Mouse (Mus musculus) 3134 (cell line): ENCODE measurements around the gene Igsf3.

ENCODE experiments used
- DNase-seq: peaks from one replicate; pipeline ENCODE4 v3.0.0-alpha.2; 2011; ENCODE audit warnings: low spot score; ENCODE audit not compliant: insufficient read length; ENCODE audit errors: extremely low read depth

The Igsf3 gene

DNA sequence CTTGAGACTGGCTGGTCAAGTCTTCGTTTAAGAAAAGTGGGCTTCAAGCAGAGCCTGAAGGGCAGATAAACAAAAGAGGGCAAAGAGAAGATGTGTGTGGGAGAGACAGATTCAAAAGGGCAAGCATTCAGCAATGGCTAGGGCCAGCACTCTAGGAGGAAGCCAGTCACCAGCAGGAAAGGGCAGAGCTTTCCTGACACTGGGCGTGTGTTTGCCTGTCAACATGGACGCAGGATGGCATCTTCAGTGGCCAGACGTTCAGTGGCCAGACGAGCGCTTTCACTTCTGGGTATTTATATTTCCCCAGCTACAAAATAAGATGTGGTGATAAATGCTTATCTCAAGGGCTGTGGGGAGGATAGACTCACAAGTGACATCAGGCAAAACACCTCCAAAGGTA lies 123.0 kb downstream of the Igsf3 start:
- no peak for DNase-seq

DNA sequence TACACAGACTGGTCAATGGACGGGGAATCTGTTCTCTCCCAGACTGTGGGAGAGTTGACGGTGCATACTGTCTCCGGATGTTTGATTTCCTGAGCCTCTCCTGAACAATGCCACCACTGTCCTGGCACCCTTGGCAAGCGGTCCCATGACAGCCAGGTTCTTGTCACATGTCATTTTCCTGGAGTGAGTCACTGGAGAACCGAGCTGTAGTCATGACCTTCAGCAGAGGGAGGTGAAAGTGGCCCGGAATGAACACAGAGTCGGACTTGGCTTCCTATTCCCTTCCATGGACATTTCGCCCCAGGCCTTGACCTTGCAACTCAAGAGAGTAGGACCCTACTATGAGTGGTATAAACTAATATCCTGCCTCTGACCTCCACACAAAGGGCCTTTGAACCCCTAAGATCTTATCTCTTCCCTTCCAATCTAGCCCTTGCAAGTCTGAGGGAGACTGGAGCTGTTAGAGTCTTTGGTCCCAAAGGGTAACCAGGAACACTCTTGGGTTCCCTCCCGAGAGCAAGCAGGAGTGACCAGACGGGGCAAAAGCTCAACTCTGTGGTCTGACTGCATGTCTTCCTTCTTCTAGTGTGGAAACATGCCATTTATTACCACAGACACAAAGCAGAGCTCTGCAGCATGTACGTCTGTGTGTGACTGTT lies 123.6 kb downstream of the Igsf3 start:
- DNase-seq = peak; percentile 76

DNA sequence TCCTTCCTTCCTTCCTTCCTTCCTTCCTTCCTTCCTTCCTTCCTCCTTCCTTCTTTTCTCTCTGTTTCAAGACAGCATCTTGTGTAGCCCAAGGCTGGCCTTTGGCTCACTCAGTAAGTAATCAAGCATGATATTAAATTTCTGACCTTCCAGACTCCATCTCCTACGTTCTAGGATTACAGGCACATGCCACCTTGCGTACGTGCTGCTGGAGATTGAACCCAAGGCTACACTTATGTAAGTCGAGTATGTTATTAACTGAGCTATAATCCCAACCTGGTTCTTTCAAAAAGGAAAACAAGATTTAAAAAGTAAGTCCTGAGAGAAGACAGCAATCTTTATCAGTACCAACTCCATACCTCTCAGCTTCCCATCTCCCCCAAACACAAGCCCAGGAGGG lies 124.7 kb downstream of the Igsf3 start:
- DNase-seq = no peak

DNA sequence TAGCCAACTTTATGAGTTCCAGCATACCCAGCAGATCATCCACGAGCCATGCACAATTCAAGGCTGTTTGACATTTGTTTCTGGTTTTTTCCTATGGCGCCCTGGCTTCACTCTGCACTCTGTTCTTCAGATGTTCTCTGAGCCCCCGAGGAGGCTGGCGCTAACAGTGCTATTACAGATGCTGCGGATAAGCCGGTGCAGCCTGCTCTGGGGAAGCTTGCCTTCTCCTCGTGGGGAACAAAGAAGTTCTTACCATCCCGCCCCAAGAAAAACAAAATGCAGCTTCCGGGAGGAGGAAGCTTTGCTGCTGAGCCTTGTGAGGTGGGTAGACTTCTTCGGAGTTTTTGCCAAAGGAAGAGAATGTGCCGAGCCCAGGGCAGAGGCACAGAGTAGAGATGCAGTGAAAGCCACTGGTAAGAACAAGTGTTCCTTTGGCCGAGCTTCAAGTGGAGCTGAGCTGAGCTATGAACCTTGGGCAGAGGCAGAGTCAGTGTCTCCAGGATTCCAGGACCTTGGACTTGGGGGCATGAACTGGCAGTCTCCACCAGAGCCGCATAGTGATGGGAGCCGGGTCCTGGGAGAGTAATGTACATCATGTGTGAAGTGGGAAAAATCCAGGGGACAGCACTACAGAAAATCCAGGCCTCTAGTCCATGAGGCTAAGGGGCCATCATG lies 125.3 kb downstream of the Igsf3 start:
- no peak for DNase-seq

DNA sequence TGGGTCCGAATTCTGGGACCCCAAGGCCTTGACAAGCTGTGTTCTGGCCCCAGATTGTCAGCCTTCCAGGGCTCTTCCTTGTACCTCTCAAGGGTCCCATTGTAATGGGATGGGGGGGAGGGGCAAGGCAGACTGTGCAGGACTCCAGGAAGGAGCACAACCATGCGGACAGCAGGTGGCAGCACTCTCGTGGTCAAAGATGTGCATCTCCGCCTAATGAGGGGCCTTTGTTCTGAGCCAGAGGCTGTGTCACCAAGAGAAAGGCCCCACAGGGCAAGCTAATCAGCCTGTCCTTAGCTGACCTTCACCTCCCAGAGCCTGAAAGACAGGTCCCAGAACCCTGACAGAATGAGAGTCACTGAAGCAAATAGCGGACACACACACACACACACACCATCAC lies 129.3 kb downstream of the Igsf3 start:
- peak; percentile 42 for DNase-seq

DNA sequence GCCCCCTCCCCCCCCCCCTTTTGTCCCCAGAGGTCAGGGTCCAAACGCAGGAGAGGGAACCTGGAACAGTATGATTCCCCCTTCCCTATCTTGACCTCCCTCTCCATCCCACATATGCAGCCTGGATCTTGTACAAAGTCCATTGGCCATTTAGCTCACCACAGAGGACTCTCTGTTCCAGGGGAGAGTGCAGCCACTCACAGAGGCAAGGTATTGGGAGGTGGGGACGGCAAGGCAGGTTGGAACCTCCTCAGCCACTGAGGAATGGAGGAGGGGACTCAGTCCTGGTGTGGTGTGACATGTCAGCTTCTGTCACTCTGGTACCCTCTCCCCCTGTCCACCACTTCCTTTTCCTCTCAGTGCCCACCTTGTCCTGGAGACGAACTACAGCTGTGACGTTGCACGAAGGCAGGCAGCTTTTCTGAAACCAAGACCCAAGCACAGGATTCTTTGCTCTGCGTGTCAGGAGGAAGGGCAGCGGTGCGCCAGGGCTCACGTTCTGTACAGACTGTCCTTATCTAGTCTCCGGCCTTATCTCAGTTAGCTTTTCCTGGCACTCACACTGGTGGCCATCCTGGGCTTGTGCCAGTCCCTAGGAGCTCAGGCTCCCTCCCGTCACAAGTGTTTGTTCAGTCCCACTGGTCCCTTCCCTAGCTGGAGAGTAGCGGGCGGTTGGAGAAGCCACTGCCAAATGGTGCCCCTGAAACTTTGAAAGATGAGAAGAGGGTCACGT lies 130.3 kb downstream of the Igsf3 start:
- no peak for DNase-seq

DNA sequence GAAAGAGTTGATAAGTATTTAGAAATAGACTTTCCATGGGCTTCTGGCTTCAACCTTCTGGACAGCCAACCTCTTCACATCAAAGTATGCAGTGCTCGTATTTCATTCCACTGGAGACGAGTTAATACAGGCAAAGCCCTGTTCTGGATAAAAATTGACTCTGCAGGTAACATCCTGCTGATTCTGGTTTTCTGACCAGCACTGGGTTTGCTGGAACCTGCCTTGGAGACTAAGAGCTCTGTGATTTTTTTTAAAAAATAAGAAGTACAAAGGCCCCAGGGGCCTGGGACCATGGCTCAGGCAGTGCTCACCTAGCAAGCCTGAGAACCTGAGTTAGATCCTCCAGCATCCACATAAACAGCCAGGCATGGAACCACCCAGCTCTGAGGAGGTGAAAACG lies 130.9 kb downstream of the Igsf3 start:
- DNase-seq = no peak

DNA sequence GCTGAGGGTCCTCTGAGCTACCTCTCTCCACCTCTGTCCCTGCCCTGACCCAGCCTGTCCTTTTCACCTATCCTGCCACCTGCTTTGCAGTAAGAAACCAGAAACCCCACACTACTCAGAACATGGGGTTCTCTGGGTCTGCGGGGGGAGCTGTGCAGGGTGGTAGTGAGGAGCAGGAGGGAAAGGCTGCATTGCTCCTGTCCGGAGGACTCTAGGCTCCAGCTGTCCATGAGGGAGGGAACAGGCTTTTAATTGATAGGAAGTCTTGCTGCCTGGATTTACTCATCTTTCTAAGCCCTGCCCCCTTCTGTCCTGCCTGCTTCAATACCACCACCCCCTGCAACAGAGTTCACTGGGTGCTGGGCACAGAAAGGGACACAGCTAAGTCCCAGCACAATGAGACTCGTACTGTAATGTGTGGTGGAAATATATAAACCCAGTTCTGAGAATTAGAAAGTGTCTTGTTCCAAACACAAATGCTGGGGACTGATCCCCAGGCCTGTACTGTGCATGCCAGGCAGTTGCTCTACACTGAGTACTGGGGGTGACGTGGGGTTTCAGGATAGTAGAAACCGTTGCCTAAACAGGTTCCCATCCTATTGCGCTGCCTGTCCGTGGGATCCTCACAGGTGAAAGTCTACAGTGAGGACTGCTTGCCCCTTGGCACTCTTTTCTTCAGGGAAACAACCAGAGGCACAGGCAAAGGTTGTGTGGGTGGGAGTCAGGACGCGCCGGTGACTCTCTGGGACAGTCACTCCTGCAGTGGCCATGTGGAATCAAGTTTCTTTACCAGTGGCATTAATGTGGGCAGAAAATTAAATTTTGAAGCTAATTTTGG lies 133.0 kb downstream of the Igsf3 start:
- no peak for DNase-seq

DNA sequence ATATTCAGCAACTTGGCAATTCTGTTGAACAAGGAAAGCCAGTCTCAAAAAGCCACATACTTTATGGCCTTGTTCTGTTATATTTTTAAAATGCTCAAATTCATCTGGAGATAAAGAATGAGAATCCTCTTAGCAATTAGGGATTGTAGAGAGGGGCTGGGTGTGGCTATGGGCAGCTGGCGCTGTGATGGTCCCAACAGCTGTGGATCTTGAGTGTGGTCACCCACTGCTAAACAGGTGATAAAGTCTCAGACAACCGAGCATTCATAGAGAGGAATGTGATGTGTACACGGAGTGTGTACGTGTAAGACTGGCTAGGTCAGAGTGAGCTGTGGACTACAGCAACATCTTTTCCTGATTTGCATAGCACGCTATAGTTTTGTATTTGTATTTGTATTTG lies 133.7 kb downstream of the Igsf3 start:
- no peak for DNase-seq
